Mouse (Mus musculus) cerebellum, postnatal 25 days (tissue): ENCODE measurements at regions not wholly inside any gene's neighbourhood (a gene's known extent, or its start where the extent isn't known, plus 50 kb on each side); places are given as distances from the start of the nearest gene placed in this dataset.

Experiments
- DNase-seq, 2 experiments: peaks; one replicate each; pipeline ENCODE4 v3.0.0; 2021; ENCODE audit warnings: mixed read lengths in 2 of 2

DNA sequence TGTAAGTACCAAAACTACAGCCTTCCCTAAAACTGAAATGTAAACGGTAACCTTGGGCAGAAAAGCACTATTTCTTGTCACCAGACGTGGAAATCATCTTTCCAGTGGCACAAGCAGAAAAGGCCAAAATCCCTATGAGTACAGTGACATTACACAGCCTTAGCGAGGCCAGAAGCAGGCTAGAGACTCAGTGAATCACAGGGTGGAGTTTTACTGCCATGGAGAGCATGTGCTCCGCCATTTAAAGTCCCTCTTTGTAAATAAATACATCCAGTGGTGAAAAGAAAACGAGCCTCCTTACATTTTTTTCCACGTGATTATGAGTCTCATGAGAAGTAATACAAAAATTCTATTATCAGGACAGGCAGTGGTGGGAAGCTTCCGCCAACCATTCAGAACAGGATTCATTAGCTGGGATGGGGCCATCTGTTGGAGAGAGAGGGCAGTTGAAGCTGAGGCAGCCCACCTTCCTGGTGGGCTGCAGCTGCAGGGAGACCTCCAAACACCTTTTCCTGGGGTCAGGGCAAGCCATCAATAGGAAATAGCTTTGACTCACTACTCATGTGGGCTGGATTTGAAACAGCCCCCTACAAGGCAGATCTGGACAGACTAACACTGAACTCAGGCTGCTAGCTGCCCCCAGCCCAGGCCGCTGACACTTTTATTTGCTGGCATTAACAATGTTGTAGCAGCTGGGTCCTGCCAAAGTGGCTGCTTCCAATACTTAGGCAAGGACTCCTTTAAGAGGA, 146.5 kb upstream of the Hnrnpa3 start:
- no peak for DNase-seq

GRCm38 (mm10) chr2:75514171-75514570, 144.9 kb upstream of the Hnrnpa3 start:
- DNase-seq, result no peak

DNA sequence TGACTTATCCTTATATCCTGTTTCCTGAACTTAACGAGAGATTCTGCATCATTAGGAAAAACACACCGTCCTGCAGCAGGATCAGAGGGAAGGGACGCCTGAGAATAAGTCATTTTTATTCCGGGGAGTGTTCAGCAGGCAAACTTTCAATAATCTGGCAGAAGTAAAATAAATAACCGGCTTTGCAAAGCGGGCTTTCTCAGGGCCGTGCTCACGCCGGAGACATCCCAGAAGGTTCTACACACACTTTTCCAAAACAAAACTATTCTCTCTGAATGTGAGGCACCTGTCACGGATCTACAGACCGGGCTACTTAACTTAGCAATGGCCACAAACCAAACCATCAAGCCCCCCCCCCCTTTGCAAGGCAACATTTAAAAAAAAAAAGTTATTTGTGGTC, 142.8 kb upstream of the Hnrnpa3 start:
- no peak for DNase-seq

DNA sequence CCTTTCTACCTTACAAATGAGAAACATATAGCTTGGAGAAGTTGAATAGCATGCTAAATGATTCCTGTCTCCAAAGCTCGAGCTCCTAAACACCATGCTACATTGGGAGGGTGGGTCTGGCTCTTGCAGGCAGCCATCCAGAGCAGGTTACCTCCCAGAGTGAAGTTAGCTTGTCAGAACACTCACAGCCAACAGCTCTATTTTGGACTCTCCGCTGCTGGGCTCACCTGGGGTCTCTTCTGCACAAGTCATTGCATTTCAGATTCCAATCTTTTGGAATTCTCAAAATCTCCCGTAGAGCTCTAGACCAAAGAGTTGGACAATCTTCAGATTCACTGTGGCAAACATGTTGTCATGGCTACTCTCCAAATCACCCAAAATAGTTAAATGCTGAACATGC, 142.0 kb upstream of the Hnrnpa3 start:
- peak in 1 of 2 experiments; percentile 13 for DNase-seq

- peak; percentile 69 to 75 for DNase-seq
These were observed 140.5 kb upstream of the Hnrnpa3 start for GRCm38 (mm10) chr2:75518607-75519006.

GRCm38 (mm10) chr2:75525562-75525961, 133.5 kb upstream of the Hnrnpa3 start:
- no peak for DNase-seq

DNA sequence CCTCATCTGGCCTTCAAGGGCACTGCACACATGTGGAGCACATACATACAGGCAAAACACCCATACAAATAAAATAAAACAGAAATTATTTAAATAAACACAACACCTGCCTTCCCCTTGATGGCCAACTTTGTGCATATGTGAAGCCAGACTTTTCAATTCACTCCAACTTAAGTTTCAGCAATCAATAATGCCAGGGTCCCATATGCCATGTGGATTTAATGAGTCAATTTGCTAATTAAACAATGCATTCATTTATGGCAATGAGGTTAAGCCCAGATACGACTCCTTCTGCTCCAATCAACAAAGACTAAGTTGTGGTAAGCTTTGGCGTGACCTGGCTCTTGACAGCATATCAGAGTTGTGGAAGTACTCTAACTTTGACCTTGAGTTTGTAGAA, 130.4 kb upstream of the Hnrnpa3 start:
- DNase-seq, result no peak

GRCm38 (mm10) chr2:75538114-75538513, 120.9 kb upstream of the Hnrnpa3 start:
- no peak for DNase-seq

GRCm38 (mm10) chr2:75539726-75540125, 119.3 kb upstream of the Hnrnpa3 start:
- DNase-seq, result no peak

- no peak for DNase-seq
These were observed 116.7 kb upstream of the Hnrnpa3 start for GRCm38 (mm10) chr2:75542331-75542730.

DNA sequence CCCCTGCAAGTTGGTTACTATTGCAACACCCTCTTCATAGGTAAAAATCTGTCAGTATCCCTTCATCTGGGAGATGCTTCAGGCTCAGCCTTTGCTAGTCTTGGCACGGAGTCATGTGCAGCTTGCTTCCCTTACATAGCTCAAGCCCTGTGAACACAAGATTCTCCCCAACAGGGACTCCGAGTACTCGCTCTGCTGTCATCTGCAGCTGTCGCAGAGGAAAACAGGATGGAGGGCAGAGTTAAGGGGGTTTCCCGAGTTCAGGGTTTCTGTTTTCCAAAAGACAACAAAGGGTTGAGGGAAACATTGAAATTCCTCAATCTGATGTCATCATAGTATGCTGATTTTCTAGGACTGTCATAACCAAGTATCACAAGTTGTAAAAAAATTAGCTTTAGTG, 116.3 kb upstream of the Hnrnpa3 start:
- no peak for DNase-seq

DNA sequence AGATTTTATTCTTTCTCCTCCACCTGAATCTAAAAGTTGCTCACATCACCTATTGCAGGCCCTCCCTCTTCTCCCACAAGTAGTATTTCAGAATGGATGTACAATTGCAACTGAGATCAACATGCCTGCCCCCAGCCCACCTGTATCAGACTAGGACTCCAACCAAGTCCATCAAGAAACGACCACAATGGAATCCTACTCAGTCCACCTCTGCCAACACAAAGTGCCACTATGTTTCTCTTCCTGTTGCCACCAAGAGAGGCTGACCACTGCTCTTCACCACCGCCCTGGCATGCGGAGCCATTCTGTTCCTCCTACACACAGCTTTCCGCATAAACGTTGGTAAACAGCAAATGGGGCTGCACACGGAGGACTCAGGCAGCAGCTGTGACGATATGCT, 113.1 kb upstream of the Hnrnpa3 start:
- DNase-seq, result no peak

DNA sequence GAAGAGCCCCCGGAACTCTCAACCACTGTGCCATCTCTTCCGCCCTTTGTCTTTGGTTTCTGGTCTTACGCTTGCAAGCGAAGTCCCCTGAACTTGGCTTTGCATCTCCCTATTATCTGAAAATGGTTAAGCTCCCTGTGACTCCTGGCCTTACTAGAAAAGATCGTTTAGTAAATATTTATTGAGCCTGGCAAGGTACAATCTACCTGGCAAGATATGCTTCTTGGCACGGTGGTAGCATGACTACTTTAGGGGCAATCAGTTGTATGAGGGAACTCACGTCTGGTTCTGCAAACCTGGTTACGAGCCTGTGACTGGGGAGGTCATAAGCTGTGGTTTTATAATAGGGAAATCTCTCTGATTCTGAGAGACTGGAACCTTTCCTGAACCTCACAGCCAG, 103.4 kb upstream of the Hnrnpa3 start:
- DNase-seq, result no peak

DNA sequence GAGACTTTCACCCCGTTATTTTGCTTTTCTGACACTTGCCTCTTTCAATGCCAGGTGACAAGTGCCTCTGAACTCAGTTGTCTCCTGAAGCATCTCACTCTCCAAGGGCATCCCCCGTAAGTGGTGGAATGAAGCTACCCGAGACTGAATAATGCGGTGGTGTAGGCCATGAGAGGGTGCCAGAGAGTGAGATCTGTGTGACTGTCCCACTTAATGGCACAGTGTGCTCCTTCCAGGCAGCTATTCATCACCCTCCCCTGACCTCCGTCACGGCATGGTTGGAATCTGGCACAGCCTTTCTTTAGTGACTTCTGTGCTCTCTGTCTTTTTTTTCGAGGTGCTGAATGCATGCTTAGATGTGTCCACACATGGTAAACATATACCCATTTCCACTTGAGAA, 102.3 kb upstream of the Hnrnpa3 start:
- no peak for DNase-seq

DNA sequence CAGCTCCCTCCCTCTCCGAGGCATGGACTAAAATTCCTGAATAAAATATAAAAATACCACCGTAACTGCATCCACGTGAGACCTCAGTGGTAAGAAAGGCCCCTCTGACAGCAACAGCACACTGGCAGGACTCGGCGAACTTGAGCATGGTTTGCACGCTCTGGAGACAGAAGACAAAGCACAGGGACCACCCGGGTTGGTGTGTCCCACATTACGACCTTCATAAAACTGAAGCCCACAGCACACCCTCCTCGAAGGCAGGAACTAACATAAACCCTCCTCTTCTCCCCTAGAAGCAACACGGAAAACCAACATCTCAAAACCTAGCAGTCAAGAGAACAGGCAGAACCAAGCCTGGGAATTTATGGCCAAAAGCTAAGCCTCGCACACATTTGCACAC, 101.7 kb upstream of the Hnrnpa3 start:
- no peak for DNase-seq

GRCm38 (mm10) chr2:75559920-75560319, 99.1 kb upstream of the Hnrnpa3 start:
- DNase-seq, result no peak

DNA sequence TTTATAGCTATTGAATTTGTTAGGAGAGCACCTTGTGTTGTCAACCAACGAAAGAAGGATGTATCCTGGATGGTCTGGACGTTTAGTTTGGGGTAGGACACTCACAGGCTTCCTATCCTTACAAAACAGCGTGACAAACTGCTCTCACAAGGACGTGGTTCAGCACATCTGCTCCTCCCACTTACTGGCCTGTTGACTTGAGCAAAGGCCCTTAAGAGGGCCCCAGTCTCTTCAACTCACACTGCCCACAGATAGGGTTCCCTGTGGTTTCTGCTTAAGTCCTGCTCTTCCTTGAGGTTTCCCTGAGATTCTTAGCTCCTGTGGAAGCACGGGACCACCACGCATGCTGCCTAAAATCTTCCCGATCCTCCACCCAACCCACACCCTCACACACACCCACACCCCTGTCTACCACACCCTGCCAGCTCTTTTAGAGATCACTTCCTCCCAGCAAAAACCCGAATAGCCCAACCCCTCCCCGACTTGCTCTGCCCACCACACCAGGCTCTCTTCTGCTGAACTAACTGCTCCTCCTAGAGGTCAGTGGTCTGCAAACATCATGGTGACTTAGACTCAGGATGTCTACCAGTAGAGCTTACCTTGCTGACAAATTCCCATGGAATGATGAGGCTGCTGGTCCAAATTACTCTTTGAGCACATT, 95.7 kb upstream of the Hnrnpa3 start:
- no peak for DNase-seq

- no peak for DNase-seq
These were observed 94.3 kb upstream of the Hnrnpa3 start for GRCm38 (mm10) chr2:75564809-75565208.

GRCm38 (mm10) chr2:75567131-75567530, 91.9 kb upstream of the Hnrnpa3 start:
- no peak for DNase-seq

DNA sequence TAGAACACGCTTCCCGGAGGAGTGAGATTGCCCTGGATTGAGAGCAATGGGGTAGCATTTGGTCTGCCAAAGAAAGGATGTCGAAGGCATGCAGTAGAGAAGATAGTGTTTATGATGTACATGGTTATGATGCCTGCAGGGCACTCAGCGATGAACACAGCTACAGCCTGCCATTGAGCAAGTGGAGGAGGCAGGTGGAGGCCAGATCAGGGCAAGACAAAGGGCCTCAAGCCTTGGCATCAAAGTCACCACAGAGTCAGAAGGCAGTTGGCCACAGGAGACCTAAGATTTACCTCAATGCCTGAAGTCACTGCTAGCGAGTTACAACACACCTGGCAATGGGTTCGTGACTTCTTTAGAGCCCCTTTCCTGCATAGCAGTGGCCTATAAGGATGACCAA, 89.3 kb upstream of the Hnrnpa3 start:
- DNase-seq, result no peak

- no peak for DNase-seq
These were observed 88.8 kb upstream of the Hnrnpa3 start for GRCm38 (mm10) chr2:75570246-75570645.

DNA sequence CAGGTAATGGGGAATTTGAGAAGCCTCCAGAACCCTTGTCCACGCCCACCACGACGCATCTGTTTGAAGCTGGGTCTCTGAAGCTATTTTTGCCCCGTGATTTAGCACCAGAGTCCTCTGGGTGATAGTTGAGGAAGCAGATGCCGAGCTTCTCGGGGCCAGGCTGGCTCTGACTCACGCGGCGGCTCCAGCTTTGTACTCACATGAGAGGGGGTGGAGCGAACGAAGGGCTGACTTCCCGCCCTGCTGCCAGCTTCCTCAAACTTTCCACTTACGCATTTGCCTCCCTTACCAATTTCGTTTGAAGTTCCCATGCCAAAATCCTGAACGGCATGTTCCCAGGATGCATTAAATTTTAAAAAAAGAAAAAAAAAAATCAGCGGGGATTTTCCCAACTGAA, 74.1 kb upstream of the Hnrnpa3 start:
- DNase-seq, result peak; percentile 25 to 50

DNA sequence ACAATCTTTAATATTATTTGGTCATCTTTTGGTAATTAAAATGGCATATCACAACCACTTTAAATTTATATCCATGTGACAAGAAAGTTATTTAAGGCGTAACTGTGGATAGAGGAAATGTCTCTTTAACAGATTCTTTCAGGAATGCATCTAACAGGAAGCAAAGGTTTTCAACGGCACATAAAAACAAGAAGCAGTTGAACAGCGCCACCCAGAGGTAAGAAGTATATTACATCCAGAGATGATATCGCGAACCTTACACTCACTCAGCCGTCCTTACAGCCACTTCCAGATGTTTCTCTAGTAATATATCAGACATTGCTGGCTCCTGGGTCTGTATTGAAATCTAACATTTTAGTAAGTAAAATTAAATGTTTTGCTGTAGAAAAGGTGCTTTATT, 70.5 kb upstream of the Hnrnpa3 start:
- peak; percentile 37 to 66 for DNase-seq

- peak; percentile 28 to 29 for DNase-seq
These were observed 69.6 kb upstream of the Hnrnpa3 start for GRCm38 (mm10) chr2:75589452-75589851.

- peak; percentile 84 to 93 for DNase-seq
These were observed 68.9 kb upstream of the Hnrnpa3 start for GRCm38 (mm10) chr2:75590175-75590574.
